Mouse (Mus musculus): Measurements from ENCODE around the gene Sbds.

- TF ChIP-seq CTCF (IDR thresholded peaks at IDR 0.05; ENCODE audit: borderline replicate concordance, extremely low read depth, insufficient read depth, insufficient read length) (no peak), POLR2A (IDR thresholded peaks at IDR 0.05; ENCODE audit: borderline replicate concordance, extremely low read depth, insufficient read depth, insufficient read length, poor library complexity, severe bottlenecking) (no peak)
These were observed 27.9 kb upstream of the Sbds start for GRCm38 (mm10) chr5:130283079-130283732.

Measured in brain, embryonic 14.5 days (tissue).